Mouse (Mus musculus) limb, embryonic 15.5 days (tissue): Measurements from ENCODE around the gene Mslnl. TPM values are rescaled to one million over a fixed set of nuclear protein-coding genes. Genes with fewer than 3 reads are reported as not detected.

Source experiments
- ATAC-seq: fragments of 200-750 bp; cut with Nextera tagmentation; 2 replicates; pipeline ENCODE4 v1.8.0; 2017; ENCODE audit warnings: low read depth, moderate TSS enrichment; ENCODE audit not compliant: insufficient number of reproducible peaks, low FRiP score, low TSS enrichment
- H3K27ac ChIP-seq: fragments of 300-500 bp; sonication (generic); 2 replicates; pipeline ENCODE4 v1.5.1; 2015; ENCODE audit warnings: moderate library complexity, mild to moderate bottlenecking, inconsistent platforms
- H3K27me3 ChIP-seq: fragments of 300-500 bp; sonication (generic); 2 replicates; pipeline ENCODE4 v1.6.1; 2015; ENCODE audit warnings: inconsistent platforms
- H3K36me3 ChIP-seq: fragments of 300-500 bp; sonication (generic); 2 replicates; pipeline ENCODE4 v1.6.1; 2015; ENCODE audit warnings: inconsistent platforms
- H3K4me1 ChIP-seq: fragments of 300-500 bp; sonication (generic); 2 replicates; pipeline ENCODE4 v1.6.1; 2015; ENCODE audit warnings: inconsistent platforms
- H3K4me2 ChIP-seq: fragments of 300-500 bp; sonication (generic); 2 replicates; pipeline ENCODE4 v1.6.1; 2015; ENCODE audit warnings: mild to moderate bottlenecking, inconsistent platforms
- H3K4me3 ChIP-seq: fragments of 300-500 bp; sonication (generic); 2 replicates; pipeline ENCODE4 v1.5.1; 2015; ENCODE audit warnings: mild to moderate bottlenecking, inconsistent platforms
- H3K9ac ChIP-seq: fragments of 300-500 bp; sonication (generic); 2 replicates; pipeline ENCODE4 v1.6.1; 2015; ENCODE audit warnings: inconsistent platforms
- H3K9me3 ChIP-seq: fragments of 300-500 bp; sonication (generic); 2 replicates; pipeline ENCODE4 v1.6.1; 2016; ENCODE audit warnings: inconsistent platforms
- WGBS: fragments of 180-500 bp; shearing (Covaris S2); methylation state at CpG from one replicate; pipeline ENCODE4 v1.1.7; 2015; 5-methylcytosine and 5-hydroxymethylcytosine counted together
- microRNA-seq: library from miRNA; unstranded; fragments of <30 nt; microRNA quantifications from one replicate; pipeline ENCODE4, GENCODE M21; 2016
- polyA plus RNA-seq: library from polyadenylated mRNA; unstranded; fragments of >200 nt; fragmentation: Nextera tagmentation; extraction: Ambion mirVana; gene quantifications from 2 replicates; pipeline ENCODE4 v1.2.1, GENCODE M21; 2015

The Mslnl gene
- polyA plus RNA-seq, 1 experiment from 2014 or later = 0.13 TPM

GRCm38 (mm10) chr17:25791320-25791842 is 55.5 kb downstream of the Mslnl start:
- Histone ChIP-seq H3K9ac (peak overlapping the region; percentile 64; the same call in 1 of the 2 replicates), H3K9me3 (no peaks in the 10 kb centered on the region), H3K4me2 (peak overlapping the region; percentile 74), H3K4me3 (peak overlapping the region; percentile 66), H3K27ac (peak overlapping the region; percentile 93), H3K36me3 (peaks cover 23% of the 10 kb centered on the region), H3K27me3 (no peaks in the 10 kb centered on the region), H3K4me1 (peaks cover 49% of the 10 kb centered on the region)
- no peak for ATAC-seq
- WGBS = 26% methylated on average over 19 of the region's 19 CpGs

- H3K9ac ChIP-seq = peak overlapping the region; percentile 64
- no peaks in the 10 kb centered on the region for H3K27me3 ChIP-seq
- peak overlapping the region; percentile 66 for H3K4me3 ChIP-seq
- 0 out of 2 replicates have a peak, but pooled peaks have one; percentile 50 for ATAC-seq
- peaks cover 23% of the 10 kb centered on the region for H3K36me3 ChIP-seq
- under 1% methylated on average over 45 of the region's 45 CpGs for WGBS
- H3K9me3 ChIP-seq = no peaks in the 10 kb centered on the region
- peak overlapping the region; percentile 74 for H3K4me2 ChIP-seq
- peaks cover 50% of the 10 kb centered on the region for H3K4me1 ChIP-seq
- peak overlapping the region; percentile 93 for H3K27ac ChIP-seq
Measured at GRCm38 (mm10) chr17:25791843-25792527, 56.1 kb downstream of the Mslnl start.

- Histone ChIP-seq H3K4me2 (peak within 1 kb of the TSS; percentile 74), H3K9ac (peak within 1 kb of the TSS; percentile 64), H3K4me3 (peak within 1 kb of the TSS; percentile 66), H3K4me1 (peaks cover 57% of the 10 kb centered on the region), H3K27me3 (no peaks in the 10 kb centered on the region), H3K36me3 (peaks cover 20% of the 10 kb centered on the region), H3K9me3 (no peaks in the 10 kb centered on the region), H3K27ac (peak within 1 kb of the TSS; percentile 93)
- ATAC-seq = 0 out of 2 replicates have a peak, but pooled peaks have one; percentile 46
- WGBS = under 1% methylated on average over 14 of the region's 14 CpGs
Measured at GRCm38 (mm10) chr17:25792615-25793014, 56.8 kb downstream of the Mslnl start, which contains the start of gene Fam173a. TSS of gene Fam173a (minus strand) at chr17:25792901.

- WGBS = 82% methylated on average over 13 of the region's 13 CpGs
- Histone ChIP-seq H3K9me3 (no peaks in the 10 kb centered on the region), H3K4me1 (peaks cover 58% of the 10 kb centered on the region), H3K27me3 (no peaks in the 10 kb centered on the region), H3K4me3 (no peak overlapping the region), H3K9ac (no peak overlapping the region), H3K4me2 (no peak overlapping the region), H3K36me3 (peaks cover 9% of the 10 kb centered on the region), H3K27ac (no peak overlapping the region)
- no peak for ATAC-seq
Measured at GRCm38 (mm10) chr17:25794197-25794596, 58.4 kb downstream of the Mslnl start.

- no peak for ATAC-seq
- Histone ChIP-seq H3K4me1 (peaks cover 58% of the 10 kb centered on the region), H3K4me2 (peak overlapping the region; percentile 68; the same call in 1 of the 2 replicates), H3K9me3 (no peaks in the 10 kb centered on the region), H3K27ac (no peak overlapping the region), H3K9ac (no peak overlapping the region), H3K4me3 (0 out of 2 replicates have a peak overlapping the region, but pooled peaks have one; percentile 79), H3K27me3 (no peaks in the 10 kb centered on the region), H3K36me3 (0 out of 2 replicates have a peak, but pooled peaks cover 3% of the 10 kb centered on the region)
- 89% methylated on average over 17 of the region's 17 CpGs for WGBS
Measured at GRCm38 (mm10) chr17:25794998-25795397, 59.2 kb downstream of the Mslnl start.

GRCm38 (mm10) chr17:25795609-25796092 is 59.8 kb downstream of the Mslnl start, which contains the start of gene AC134908.4:
TSS of gene AC134908.4 (minus strand) at chr17:25795659.
- 0 out of 2 replicates have a peak, but pooled peaks cover 3% of the 10 kb centered on the region for H3K36me3 ChIP-seq
- H3K4me2 ChIP-seq = peak within 1 kb of the TSS; percentile 68
- H3K4me3 ChIP-seq = peak within 1 kb of the TSS; percentile 79
- H3K27ac ChIP-seq = no peak within 1 kb of the TSS
- 28% methylated on average over 6 of the region's 6 CpGs for WGBS
- ATAC-seq = no peak
- H3K9me3 ChIP-seq = no peaks in the 10 kb centered on the region
- H3K27me3 ChIP-seq = no peaks in the 10 kb centered on the region
- H3K4me1 ChIP-seq = peaks cover 55% of the 10 kb centered on the region
- H3K9ac ChIP-seq = peak within 1 kb of the TSS; percentile 56

GRCm38 (mm10) chr17:25796211-25796771 is 60.4 kb downstream of the Mslnl start:
- 0 out of 2 replicates have a peak, but pooled peaks have one; percentile 11 for ATAC-seq
- Histone ChIP-seq H3K27ac (no peak overlapping the region), H3K27me3 (peaks cover 2% of the 10 kb centered on the region; the same call in 1 of the 2 replicates), H3K9ac (peak overlapping the region; percentile 56), H3K4me2 (peak overlapping the region; percentile 68), H3K4me3 (peak overlapping the region; percentile 79), H3K36me3 (0 out of 2 replicates have a peak, but pooled peaks cover 3% of the 10 kb centered on the region), H3K9me3 (no peaks in the 10 kb centered on the region), H3K4me1 (peaks cover 49% of the 10 kb centered on the region)
- 2% methylated on average over 36 of the region's 37 CpGs for WGBS

GRCm38 (mm10) chr17:25796951-25797369 is 61.1 kb downstream of the Mslnl start, which contains the start of gene Metrn:
TSS of gene Metrn (minus strand) at chr17:25797136.
- Histone ChIP-seq H3K36me3 (0 out of 2 replicates have a peak, but pooled peaks cover 3% of the 10 kb centered on the region), H3K9me3 (no peaks in the 10 kb centered on the region), H3K4me1 (peaks cover 44% of the 10 kb centered on the region), H3K27me3 (peaks cover 6% of the 10 kb centered on the region), H3K4me2 (peak within 1 kb of the TSS; percentile 68), H3K27ac (no peak within 1 kb of the TSS), H3K9ac (peak within 1 kb of the TSS; percentile 56), H3K4me3 (peak within 1 kb of the TSS; percentile 79)
- peak; percentile 70; the same call in 1 of the 2 replicates for ATAC-seq
- 1% methylated on average over 34 of the region's 35 CpGs for WGBS

Small RNA genes within 50 kb of the gene (microRNA-seq; reads per million reads assigned to microRNA genes)
- gene Gm25083 = not detected
- 0.61 reads per million for gene Mir6966

Other genes starting within 250 kb of the Mslnl start
- gene Sstr5, start 238.8 kb upstream of the Mslnl start, polyA plus RNA-seq = 0.08 TPM in 1 of 2 replicates, not detected in the other
- 10.9 and 14.7 TPM in 2 replicates for gene Sox8, start 165.4 kb upstream of the Mslnl start, polyA plus RNA-seq
- 28.8 and 30.5 TPM in 2 replicates for gene Lmf1, start 157.0 kb upstream of the Mslnl start, polyA plus RNA-seq
- 4.8 and 6.1 TPM in 2 replicates for gene Gng13, start 18.9 kb upstream of the Mslnl start, polyA plus RNA-seq
- gene Chtf18, start 8.6 kb upstream of the Mslnl start, polyA plus RNA-seq = 20.9 and 21.2 TPM in 2 replicates
- gene Rpusd1, start 8.4 kb upstream of the Mslnl start, polyA plus RNA-seq = 22.8 and 23.3 TPM in 2 replicates
- gene Msln, start 18.3 kb downstream of the Mslnl start, polyA plus RNA-seq = 38.4 and 40.6 TPM in 2 replicates
- gene Narfl, start 37.7 kb downstream of the Mslnl start, polyA plus RNA-seq = 26.7 and 27.2 TPM in 2 replicates
- 53.2 and 54.4 TPM in 2 replicates for gene Haghl, start 49.6 kb downstream of the Mslnl start, polyA plus RNA-seq
- 0.09 and 0.14 TPM in 2 replicates for gene Ccdc78, start 50.5 kb downstream of the Mslnl start, polyA plus RNA-seq
- gene Fam173a, start 56.9 kb downstream of the Mslnl start, polyA plus RNA-seq = 85.7 and 95.6 TPM in 2 replicates
- 0.56 and 0.58 TPM in 2 replicates for gene AC134908.4, start 59.6 kb downstream of the Mslnl start, polyA plus RNA-seq
- 39.1 and 40.0 TPM in 2 replicates for gene Metrn, start 61.1 kb downstream of the Mslnl start, polyA plus RNA-seq
- gene Fbxl16, start 73.0 kb downstream of the Mslnl start, polyA plus RNA-seq = 2.0 and 2.7 TPM in 2 replicates
- gene Wdr24, start 87.6 kb downstream of the Mslnl start, polyA plus RNA-seq = 24.6 and 26.5 TPM in 2 replicates
- 47.2 and 48.9 TPM in 2 replicates for gene Jmjd8, start 92.8 kb downstream of the Mslnl start, polyA plus RNA-seq
- 346 and 387 TPM in 2 replicates for gene Stub1, start 97.4 kb downstream of the Mslnl start, polyA plus RNA-seq
- gene Rhbdl1, start 101.3 kb downstream of the Mslnl start, polyA plus RNA-seq = 1.8 and 2.6 TPM in 2 replicates
- 1.8 and 2.6 TPM in 2 replicates for gene Gm20683, start 105.7 kb downstream of the Mslnl start, polyA plus RNA-seq
- 21.9 and 25.4 TPM in 2 replicates for gene Rhot2, start 108.8 kb downstream of the Mslnl start, polyA plus RNA-seq
- gene Wdr90, start 125.5 kb downstream of the Mslnl start, polyA plus RNA-seq = 16.8 and 21.3 TPM in 2 replicates
- 16.7 and 22.2 TPM in 2 replicates for gene Mcrip2, start 132.7 kb downstream of the Mslnl start, polyA plus RNA-seq
- gene Mettl26, start 139.0 kb downstream of the Mslnl start, polyA plus RNA-seq = 45.3 and 48.0 TPM in 2 replicates
- 0.63 and 0.65 TPM in 2 replicates for gene Wfikkn1, start 144.8 kb downstream of the Mslnl start, polyA plus RNA-seq
- gene Rab40c, start 183.7 kb downstream of the Mslnl start, polyA plus RNA-seq = 30.7 and 35.2 TPM in 2 replicates
- 45.7 and 47.8 TPM in 2 replicates for gene Pigq, start 208.9 kb downstream of the Mslnl start, polyA plus RNA-seq
- 0.42 TPM in 1 of 2 replicates, not detected in the other for gene Nhlrc4, start 208.9 kb downstream of the Mslnl start, polyA plus RNA-seq
- 0.06 and 0.14 TPM in 2 replicates for gene A930017K11Rik, start 216.5 kb downstream of the Mslnl start, polyA plus RNA-seq
- gene Capn15, start 249.8 kb downstream of the Mslnl start, polyA plus RNA-seq = 24.5 and 29.0 TPM in 2 replicates